Mouse (Mus musculus) heart, embryonic 14.5 days (tissue): ENCODE measurements at regions not wholly inside any gene's neighbourhood (a gene's known extent, or its start where the extent isn't known, plus 50 kb on each side); places are given as distances from the start of the nearest gene placed in this dataset.
A peak's percentile ranks its signal among the peaks of the same experiment; 100 is the strongest.

Source experiments
- ATAC-seq: fragments of 200-750 bp; cut with Nextera tagmentation; 2 replicates; pipeline ENCODE4 v1.8.0; 2017; ENCODE audit warnings: low read depth, moderate TSS enrichment; ENCODE audit not compliant: insufficient number of reproducible peaks, insufficient read depth, low FRiP score
- H3K27ac ChIP-seq, 2 experiments: fragments of 200-500 bp in 1 of 2; fragments of 300-500 bp in 1 of 2; sonication (generic) in 1 of 2; replicated peaks in 1 of 2; 2 replicates each; pipeline ENCODE4 v1.5.1; 2012 to 2014; ENCODE audit warnings: low read depth in 2 of 2, low read length in 2 of 2, control low read depth in 1 of 2, mild to moderate bottlenecking in 1 of 2, mixed read lengths in 1 of 2; ENCODE audit not compliant: control insufficient read depth in 1 of 2, insufficient read depth in 1 of 2
- H3K27me3 ChIP-seq: fragments of 300-500 bp; sonication (generic); 2 replicates; pipeline ENCODE4 v1.6.1; 2014; ENCODE audit warnings: mild to moderate bottlenecking, low read length, control low read depth; ENCODE audit not compliant: control insufficient read depth, insufficient read depth
- H3K36me3 ChIP-seq: fragments of 300-500 bp; sonication (generic); 2 replicates; pipeline ENCODE4 v1.6.1; 2014; ENCODE audit warnings: mild to moderate bottlenecking, control low read depth, low read length, mixed read lengths; ENCODE audit not compliant: control insufficient read depth, insufficient read depth
- H3K4me1 ChIP-seq, 2 experiments: fragments of 200-500 bp in 1 of 2; fragments of 300-500 bp in 1 of 2; sonication (generic) in 1 of 2; 2 replicates each; pipeline ENCODE4 v1.6.1; 2012 to 2014; ENCODE audit warnings: low read length in 2 of 2, control low read depth in 1 of 2, mixed read lengths in 1 of 2; ENCODE audit not compliant: control insufficient read depth in 2 of 2, insufficient read depth in 2 of 2
- H3K4me2 ChIP-seq: fragments of 300-500 bp; sonication (generic); 2 replicates; pipeline ENCODE4 v1.6.1; 2014; ENCODE audit warnings: mild to moderate bottlenecking, low read length
- H3K4me3 ChIP-seq, 2 experiments: fragments of 200-500 bp in 1 of 2; fragments of 300-500 bp in 1 of 2; sonication (generic) in 1 of 2; 2 replicates each; pipeline ENCODE4 v1.5.1; 2012 to 2014; ENCODE audit warnings: low read length in 2 of 2, mild to moderate bottlenecking in 2 of 2, control low read depth in 1 of 2, low read depth in 1 of 2, moderate library complexity in 1 of 2; ENCODE audit not compliant: control insufficient read depth in 1 of 2, insufficient read depth in 1 of 2
- H3K9ac ChIP-seq: fragments of 300-500 bp; sonication (generic); 2 replicates; pipeline ENCODE4 v1.6.1; 2014; ENCODE audit warnings: mild to moderate bottlenecking, low read length
- H3K9me3 ChIP-seq: fragments of 300-500 bp; sonication (generic); 2 replicates; pipeline ENCODE4 v1.6.1; 2016; ENCODE audit warnings: low read length, control low read depth; ENCODE audit not compliant: control insufficient read depth
- WGBS: fragments of 180-500 bp; shearing (Covaris S2); extraction: QIAGEN DNeasy Blood & Tissue Kit; methylation state at CpG from one replicate; pipeline ENCODE4 v1.1.7; 2014; 5-methylcytosine and 5-hydroxymethylcytosine counted together

DNA sequence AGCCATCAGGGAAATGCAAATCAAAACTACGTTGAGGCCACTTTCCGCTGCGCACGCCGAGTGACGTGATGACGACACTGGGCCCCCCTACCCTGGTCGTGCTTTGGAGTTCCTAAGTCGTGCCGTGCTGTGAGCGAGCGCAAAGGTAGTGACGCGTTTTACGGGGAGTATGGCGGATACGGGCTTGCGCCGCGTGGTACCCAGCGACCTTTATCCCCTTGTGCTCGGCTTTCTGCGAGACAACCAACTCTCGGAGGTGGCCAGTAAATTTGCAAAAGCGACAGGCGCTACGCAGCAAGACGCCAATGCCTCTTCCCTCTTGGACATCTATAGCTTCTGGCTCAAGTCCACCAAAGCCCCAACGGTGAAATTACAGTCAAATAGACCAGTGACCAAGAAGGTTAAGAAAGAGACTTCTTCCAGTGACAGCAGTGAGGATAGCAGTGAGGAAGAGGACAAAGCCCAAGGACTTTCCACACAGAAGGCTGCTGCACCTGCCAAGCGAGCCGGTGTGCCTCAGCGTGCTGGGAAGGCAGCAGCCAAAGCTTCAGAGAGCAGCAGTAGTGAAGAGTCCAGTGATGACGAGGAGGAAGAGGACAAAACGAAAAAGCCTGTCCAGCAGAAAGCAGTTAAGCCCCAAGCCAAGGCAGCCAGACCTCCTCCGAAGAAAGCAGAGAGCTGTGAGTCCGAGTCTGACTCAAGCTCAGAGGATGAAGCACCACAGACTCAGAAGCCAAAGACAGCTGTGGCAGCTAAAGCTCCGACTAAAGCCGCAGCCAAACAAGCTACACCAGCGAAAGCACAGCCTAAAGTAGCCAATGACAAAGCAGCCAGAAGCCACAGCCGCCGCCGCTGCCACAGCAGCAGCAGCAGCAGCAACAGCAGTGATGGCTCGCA lies 123.3 kb upstream of the Agtr2 start:
- Histone ChIP-seq H3K27me3 (no peaks in the 10 kb centered on the region), H3K36me3 (no peaks in the 10 kb centered on the region), H3K4me1 (no peaks in the 10 kb centered on the region), H3K4me2 (peak overlapping the region; percentile 75), H3K9ac (peak overlapping the region; percentile 31; the same call in 1 of the 2 replicates), H3K4me3 (peak overlapping the region; percentile 42 to 60), H3K27ac (no peak overlapping the region), H3K9me3 (no peaks in the 10 kb centered on the region)
- ATAC-seq = no peak
- 21% methylated on average over 43 of the region's 43 CpGs for whole genome bisulfite sequencing

DNA sequence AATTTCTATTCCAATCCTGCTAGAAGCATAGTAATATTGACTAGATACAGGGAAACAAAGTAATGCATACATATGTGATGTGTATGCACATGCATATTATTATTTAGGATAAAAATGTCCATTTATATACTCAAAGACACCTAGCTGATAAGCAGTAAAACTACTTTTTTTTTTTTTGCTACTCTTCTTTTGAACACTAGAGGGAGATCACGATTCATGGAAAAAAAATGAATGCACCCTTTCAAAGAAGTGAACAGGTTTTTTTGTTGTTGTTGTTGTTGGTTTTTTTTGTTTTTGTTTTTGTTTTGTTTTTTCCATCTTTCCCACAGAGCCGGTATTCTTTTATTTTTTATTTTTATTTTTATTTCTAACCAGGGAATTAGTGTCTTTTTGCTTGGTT lies 99.1 kb upstream of the Agtr2 start:
- WGBS = 11% methylated on average over 2 of the region's 2 CpGs
- no peak overlapping the region for H3K27ac ChIP-seq
- H3K4me1 ChIP-seq = no peaks in the 10 kb centered on the region
- H3K36me3 ChIP-seq = no peaks in the 10 kb centered on the region
- H3K27me3 ChIP-seq = no peaks in the 10 kb centered on the region
- no peak overlapping the region for H3K4me3 ChIP-seq
- H3K4me2 ChIP-seq = no peak overlapping the region
- ATAC-seq = no peak
- no peaks in the 10 kb centered on the region for H3K9me3 ChIP-seq
- no peak overlapping the region for H3K9ac ChIP-seq

DNA sequence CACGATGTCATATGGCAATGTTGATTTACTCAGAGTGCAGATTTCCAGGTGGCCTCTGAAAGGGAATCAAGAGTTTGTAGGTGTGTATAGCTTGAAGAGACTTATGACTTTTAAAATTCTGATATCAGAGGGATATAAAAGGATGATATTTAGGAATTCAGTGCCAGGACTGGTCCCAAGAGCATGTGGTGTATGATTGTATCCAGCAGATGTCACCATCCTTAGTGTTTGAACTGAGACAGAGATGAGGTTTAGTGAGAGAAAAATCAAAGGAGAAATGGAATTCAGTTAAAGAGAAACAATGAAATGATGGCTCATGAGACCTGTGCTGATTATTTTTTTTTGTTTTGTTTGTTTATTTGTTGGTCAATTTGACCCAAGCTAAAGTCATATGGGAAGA lies 94.4 kb upstream of the Agtr2 start:
- H3K9me3 ChIP-seq = no peaks in the 10 kb centered on the region
- H3K27me3 ChIP-seq = no peaks in the 10 kb centered on the region
- H3K9ac ChIP-seq = no peak overlapping the region
- H3K36me3 ChIP-seq = no peaks in the 10 kb centered on the region
- 70% methylated on average over 1 of the region's 1 CpGs for WGBS
- no peak overlapping the region for H3K27ac ChIP-seq
- H3K4me2 ChIP-seq = no peak overlapping the region
- no peaks in the 10 kb centered on the region for H3K4me1 ChIP-seq
- no peak overlapping the region for H3K4me3 ChIP-seq
- no peak for ATAC-seq

DNA sequence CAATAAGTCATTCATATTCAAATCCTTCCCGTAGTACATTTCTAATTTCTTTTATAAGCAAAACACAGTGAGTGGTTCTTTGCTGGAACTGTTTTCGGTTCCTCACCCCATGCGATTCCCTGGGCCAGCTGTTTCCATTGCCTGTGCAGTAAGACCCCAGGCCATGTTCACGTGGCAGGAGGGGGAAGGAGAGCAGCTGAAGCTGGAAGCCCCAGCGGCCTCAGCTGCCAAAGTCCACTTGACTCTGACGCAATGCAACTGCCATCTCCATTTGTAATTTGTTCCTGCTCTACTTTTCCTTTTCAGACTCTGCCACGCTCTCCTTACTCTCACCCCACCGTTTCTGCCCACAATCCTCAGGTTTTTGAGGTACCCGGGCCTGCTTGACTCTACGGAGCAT lies 91.1 kb upstream of the Agtr2 start:
- no peaks in the 10 kb centered on the region for H3K27me3 ChIP-seq
- no peak for ATAC-seq
- H3K36me3 ChIP-seq = no peaks in the 10 kb centered on the region
- WGBS = 72% methylated on average over 10 of the region's 10 CpGs
- H3K9me3 ChIP-seq = no peaks in the 10 kb centered on the region
- H3K9ac ChIP-seq = no peak overlapping the region
- no peak overlapping the region for H3K4me3 ChIP-seq
- H3K27ac ChIP-seq = no peak overlapping the region
- H3K4me2 ChIP-seq = no peak overlapping the region
- H3K4me1 ChIP-seq = no peaks in the 10 kb centered on the region

DNA sequence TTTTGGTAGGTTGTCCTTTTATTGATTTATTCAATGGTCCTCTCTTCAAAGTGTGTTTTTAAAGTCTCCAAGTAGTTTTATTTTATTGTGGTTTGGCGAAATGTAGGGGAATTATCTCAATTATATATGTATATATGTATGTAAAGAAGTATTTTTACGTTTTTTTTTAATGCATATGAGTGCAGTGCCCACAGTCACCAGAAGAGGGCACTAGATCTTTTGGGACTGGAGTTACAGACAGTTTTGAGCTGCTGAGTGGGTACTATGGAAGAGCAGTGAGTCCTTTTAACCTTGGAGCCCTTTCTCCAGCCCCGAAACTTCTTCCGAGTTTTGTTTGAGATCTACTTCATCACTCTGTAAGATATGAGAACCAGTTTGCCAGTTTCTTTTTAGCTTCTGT lies 59.5 kb upstream of the Agtr2 start:
- 40% methylated on average over 4 of the region's 4 CpGs for WGBS
- no peak overlapping the region for H3K4me3 ChIP-seq
- no peak for ATAC-seq
- no peaks in the 10 kb centered on the region for H3K4me1 ChIP-seq
- H3K27me3 ChIP-seq = no peaks in the 10 kb centered on the region
- no peak overlapping the region for H3K4me2 ChIP-seq
- no peaks in the 10 kb centered on the region for H3K9me3 ChIP-seq
- H3K36me3 ChIP-seq = no peaks in the 10 kb centered on the region
- no peak overlapping the region for H3K27ac ChIP-seq
- no peak overlapping the region for H3K9ac ChIP-seq

DNA sequence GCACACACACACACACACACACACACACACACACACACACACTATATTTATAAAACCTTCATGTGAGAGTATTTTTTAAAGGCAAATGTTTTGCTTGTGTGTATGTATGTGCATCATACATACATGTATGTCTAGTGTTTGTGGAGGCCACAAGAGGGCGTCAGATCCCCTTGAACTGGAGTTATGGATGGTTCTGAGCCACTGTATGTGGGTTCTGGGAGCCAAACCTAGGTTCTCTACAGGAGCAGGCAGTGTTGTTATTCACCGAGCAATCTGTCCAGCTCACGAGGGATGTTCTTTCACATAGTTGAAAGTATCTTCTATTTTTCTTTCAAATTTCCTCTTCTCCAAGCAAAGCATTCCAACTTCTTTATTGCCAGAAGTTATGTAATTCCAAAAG lies 56.3 kb upstream of the Agtr2 start:
- H3K4me3 ChIP-seq = no peak overlapping the region

DNA sequence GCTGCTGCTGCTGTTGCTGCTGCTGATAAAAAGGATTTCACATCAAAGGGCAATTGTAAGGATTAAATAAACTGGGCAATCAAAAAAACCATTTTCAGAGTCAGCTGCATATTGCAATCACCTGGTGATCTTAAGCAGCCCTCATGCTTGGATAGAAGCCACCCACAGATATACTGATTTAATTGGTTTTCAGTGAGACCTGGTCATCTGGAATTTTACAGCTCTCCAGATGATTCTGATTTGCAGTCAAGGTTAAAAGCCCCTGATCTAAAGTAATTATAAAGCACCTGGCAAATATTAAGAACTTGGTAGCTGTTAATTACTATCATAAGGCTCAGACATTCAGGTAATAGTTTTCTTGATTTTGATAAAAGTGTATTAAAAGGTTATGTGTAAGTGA lies 50.8 kb upstream of the Agtr2 start:
- no peak for ATAC-seq
- Histone ChIP-seq H3K4me2 (no peak overlapping the region), H3K27ac (no peak overlapping the region), H3K9ac (no peak overlapping the region), H3K27me3 (no peaks in the 10 kb centered on the region), H3K4me3 (no peak overlapping the region), H3K36me3 (no peaks in the 10 kb centered on the region), H3K4me1 (no peaks in the 10 kb centered on the region), H3K9me3 (no peaks in the 10 kb centered on the region)

More for the DNA sequence above, 56.3 kb upstream of the Agtr2 start:
- Histone ChIP-seq H3K9me3 (no peaks in the 10 kb centered on the region), H3K4me2 (no peak overlapping the region), H3K27me3 (no peaks in the 10 kb centered on the region), H3K27ac (no peak overlapping the region), H3K4me1 (no peaks in the 10 kb centered on the region), H3K9ac (no peak overlapping the region), H3K36me3 (no peaks in the 10 kb centered on the region)
- 68% methylated on average over 3 of the region's 3 CpGs for WGBS
- no peak for ATAC-seq
